Mouse (Mus musculus): ENCODE measurements at regions not wholly inside any gene's neighbourhood (a gene's known extent, or its start where the extent isn't known, plus 50 kb on each side); places are given as distances from the start of the nearest gene placed in this dataset.

GRCm38 (mm10) chr4:64142963-64143362, 96.1 kb upstream of the Tnc start:
- TF ChIP-seq CTCF (IDR thresholded peaks at IDR 0.05; ENCODE audit: low read depth) (no peak), EP300 (optimal IDR thresholded peaks at IDR 0.05) (no peak)
